Mouse (Mus musculus) kidney, adult 2 months (tissue): ENCODE results near the gene Dop1b.

ENCODE experiments used
- CTCF ChIP-seq: fragments of 200-500 bp; conservative IDR thresholded peaks from 2 replicates; pipeline ENCODE4 v1.5.1; 2011; ENCODE audit warnings: low read depth, mild to moderate bottlenecking, control low read depth, low read length, moderate library complexity, mixed read lengths; ENCODE audit not compliant: insufficient read depth, insufficient read length
- POLR2A ChIP-seq: fragments of 200-500 bp; IDR thresholded peaks from one replicate; pipeline ENCODE4 v1.6.1; 2011; ENCODE audit warnings: low read depth, low read length, control low read depth

GRCm38 (mm10) chr16:93709217-93709616 is 2.5 kb upstream of the Dop1b start:
- TF ChIP-seq CTCF (no peak), POLR2A (no peak)
